Mouse (Mus musculus): ENCODE data around the gene Grm8. TPM values are rescaled to one million over a fixed set of nuclear protein-coding genes. Genes with fewer than 3 reads are reported as not detected.

Gene Grm8
- polyA plus RNA-seq (2012; rRNA removed) = 0.45 and 0.51 TPM in 2 replicates

GRCm38 (mm10) chr6:28135001-28135401, at the start of gene Grm8:
Grm8 (minus strand) TSS chr6:28135178.
- peaks cover 14% of the 10 kb centered on the region for H3K27me3 ChIP-seq (ENCODE audit: control insufficient read depth, insufficient read depth, low read length)
- H3K4me3 ChIP-seq (ENCODE audit: control insufficient read depth, insufficient read depth, low read length) = peak within 1 kb of the TSS; percentile 22
- WGBS = under 1% methylated on average over 41 of the region's 42 CpGs
- DNase-seq = no peak
- no peak for TF ChIP-seq POLR2A (IDR thresholded peaks at IDR 0.05; ENCODE audit: control insufficient read depth, extremely low read depth, insufficient read depth, low read length, poor library complexity)
- no peak for TF ChIP-seq CTCF (IDR thresholded peaks at IDR 0.05; ENCODE audit: borderline replicate concordance, control insufficient read depth, extremely low read depth, insufficient read depth, low read length, poor library complexity)
- no peaks in the 10 kb centered on the region for H3K36me3 ChIP-seq (ENCODE audit: control insufficient read depth, insufficient read depth, low read length)
- no peak within 1 kb of the TSS for H3K27ac ChIP-seq (ENCODE audit: control insufficient read depth, insufficient read depth, low read length)
- H3K4me1 ChIP-seq (replicated peaks; ENCODE audit: control insufficient read depth, insufficient read depth, low read length) = peaks cover 14% of the 10 kb centered on the region

- no peaks in the 10 kb centered on the region for H3K36me3 ChIP-seq (ENCODE audit: control insufficient read depth, insufficient read depth, low read length)
- H3K27ac ChIP-seq (ENCODE audit: control insufficient read depth, insufficient read depth, low read length) = no peak overlapping the region
- 82% methylated on average over 19 of the region's 19 CpGs for WGBS
- no peaks in the 10 kb centered on the region for H3K27me3 ChIP-seq (ENCODE audit: control insufficient read depth, insufficient read depth, low read length)
- no peak overlapping the region for H3K4me3 ChIP-seq (ENCODE audit: control insufficient read depth, insufficient read depth, low read length)
- H3K4me1 ChIP-seq (replicated peaks; ENCODE audit: control insufficient read depth, insufficient read depth, low read length) = no peaks in the 10 kb centered on the region
- no peak for DNase-seq
- TF ChIP-seq POLR2A (IDR thresholded peaks at IDR 0.05; ENCODE audit: control insufficient read depth, extremely low read depth, insufficient read depth, low read length, poor library complexity) (no peak), CTCF (IDR thresholded peaks at IDR 0.05; ENCODE audit: borderline replicate concordance, control insufficient read depth, extremely low read depth, insufficient read depth, low read length, poor library complexity) (no peak)
These were observed 35.0 kb upstream of the Grm8 start for GRCm38 (mm10) chr6:28169851-28170539.

GRCm38 (mm10) chr6:28160399-28160798, 25.4 kb upstream of the Grm8 start:
- no peaks in the 10 kb centered on the region for H3K36me3 ChIP-seq (ENCODE audit: control insufficient read depth, insufficient read depth, low read length)
- no peak overlapping the region for H3K4me3 ChIP-seq (ENCODE audit: control insufficient read depth, insufficient read depth, low read length)
- no peaks in the 10 kb centered on the region for H3K4me1 ChIP-seq (replicated peaks; ENCODE audit: control insufficient read depth, insufficient read depth, low read length)
- H3K27me3 ChIP-seq (ENCODE audit: control insufficient read depth, insufficient read depth, low read length) = no peaks in the 10 kb centered on the region
- WGBS = 28% methylated on average over 5 of the region's 5 CpGs
- no peak for DNase-seq
- H3K27ac ChIP-seq (ENCODE audit: control insufficient read depth, insufficient read depth, low read length) = no peak overlapping the region
- TF ChIP-seq POLR2A (IDR thresholded peaks at IDR 0.05; ENCODE audit: control insufficient read depth, extremely low read depth, insufficient read depth, low read length, poor library complexity) = no peak
- no peak for TF ChIP-seq CTCF (IDR thresholded peaks at IDR 0.05; ENCODE audit: borderline replicate concordance, control insufficient read depth, extremely low read depth, insufficient read depth, low read length, poor library complexity)

- no peak for DNase-seq
- Histone ChIP-seq H3K4me3 (ENCODE audit: control insufficient read depth, insufficient read depth, low read length) (no peak overlapping the region), H3K36me3 (ENCODE audit: control insufficient read depth, insufficient read depth, low read length) (no peaks in the 10 kb centered on the region), H3K27me3 (ENCODE audit: control insufficient read depth, insufficient read depth, low read length) (no peaks in the 10 kb centered on the region), H3K4me1 (replicated peaks; ENCODE audit: control insufficient read depth, insufficient read depth, low read length) (no peaks in the 10 kb centered on the region), H3K27ac (ENCODE audit: control insufficient read depth, insufficient read depth, low read length) (no peak overlapping the region)
- 59% methylated on average over 6 of the region's 6 CpGs for WGBS
- TF ChIP-seq POLR2A (IDR thresholded peaks at IDR 0.05; ENCODE audit: control insufficient read depth, extremely low read depth, insufficient read depth, low read length, poor library complexity) = no peak
- TF ChIP-seq CTCF (IDR thresholded peaks at IDR 0.05; ENCODE audit: borderline replicate concordance, control insufficient read depth, extremely low read depth, insufficient read depth, low read length, poor library complexity) = no peak
These were observed 11.5 kb upstream of the Grm8 start for GRCm38 (mm10) chr6:28146445-28146844.

GRCm38 (mm10) chr6:28142332-28142731, 7.4 kb upstream of the Grm8 start:
- no peak for DNase-seq
- Histone ChIP-seq H3K4me3 (ENCODE audit: control insufficient read depth, insufficient read depth, low read length) (no peak overlapping the region), H3K27me3 (ENCODE audit: control insufficient read depth, insufficient read depth, low read length) (no peaks in the 10 kb centered on the region), H3K27ac (ENCODE audit: control insufficient read depth, insufficient read depth, low read length) (no peak overlapping the region), H3K4me1 (replicated peaks; ENCODE audit: control insufficient read depth, insufficient read depth, low read length) (no peaks in the 10 kb centered on the region), H3K36me3 (ENCODE audit: control insufficient read depth, insufficient read depth, low read length) (no peaks in the 10 kb centered on the region)
- TF ChIP-seq CTCF (IDR thresholded peaks at IDR 0.05; ENCODE audit: borderline replicate concordance, control insufficient read depth, extremely low read depth, insufficient read depth, low read length, poor library complexity) (no peak), POLR2A (IDR thresholded peaks at IDR 0.05; ENCODE audit: control insufficient read depth, extremely low read depth, insufficient read depth, low read length, poor library complexity) (no peak)
- WGBS = 15% methylated on average over 2 of the region's 2 CpGs

GRCm38 (mm10) chr6:28135411-28136233, 644 bp upstream of the Grm8 start:
- 1% methylated on average over 37 of the region's 37 CpGs for WGBS
- H3K27me3 ChIP-seq (ENCODE audit: control insufficient read depth, insufficient read depth, low read length) = peaks cover 14% of the 10 kb centered on the region
- no peak overlapping the region for H3K27ac ChIP-seq (ENCODE audit: control insufficient read depth, insufficient read depth, low read length)
- peak overlapping the region; percentile 22 for H3K4me3 ChIP-seq (ENCODE audit: control insufficient read depth, insufficient read depth, low read length)
- H3K4me1 ChIP-seq (replicated peaks; ENCODE audit: control insufficient read depth, insufficient read depth, low read length) = peaks cover 14% of the 10 kb centered on the region
- DNase-seq = peak; percentile 72
- H3K36me3 ChIP-seq (ENCODE audit: control insufficient read depth, insufficient read depth, low read length) = no peaks in the 10 kb centered on the region
- TF ChIP-seq CTCF (IDR thresholded peaks at IDR 0.05; ENCODE audit: borderline replicate concordance, control insufficient read depth, extremely low read depth, insufficient read depth, low read length, poor library complexity) = peak; percentile 73; the same call in 1 of the 2 replicates
- TF ChIP-seq POLR2A (IDR thresholded peaks at IDR 0.05; ENCODE audit: control insufficient read depth, extremely low read depth, insufficient read depth, low read length, poor library complexity) = no peak
